Mouse (Mus musculus) cerebellum, adult 2 months (tissue): ENCODE data around the gene Ppm1n.

Experiments used
- CTCF ChIP-seq: fragments of 200-500 bp; IDR thresholded peaks from 2 replicates; pipeline ENCODE4 v1.5.1; 2011; ENCODE audit warnings: low read depth, mild to moderate bottlenecking, control low read depth, low read length, moderate library complexity, borderline replicate concordance; ENCODE audit not compliant: insufficient read depth
- POLR2A ChIP-seq: fragments of 200-500 bp; IDR thresholded peaks from 2 replicates; pipeline ENCODE4 v1.6.1; 2011; ENCODE audit warnings: low read length, control low read depth, borderline replicate concordance; ENCODE audit not compliant: insufficient read depth

GRCm38 (mm10) chr7:19239423-19239822 is 40.4 kb downstream of the Ppm1n start:
- TF ChIP-seq CTCF, result peak; percentile 98
- TF ChIP-seq POLR2A, result no peak
